Mouse (Mus musculus) stomach, embryonic 16.5 days (tissue): ENCODE data around the gene Rbp3. TPM values are rescaled to one million over a fixed set of nuclear protein-coding genes. Genes with fewer than 3 reads are reported as not detected.

ENCODE experiments used
- ATAC-seq: fragments of 200-750 bp; cut with Nextera tagmentation; 2 replicates; pipeline ENCODE4 v1.8.0; 2017; ENCODE audit warnings: moderate number of reproducible peaks, moderate TSS enrichment; ENCODE audit not compliant: insufficient read depth, low FRiP score
- H3K27ac ChIP-seq: fragments of 300-500 bp; sonication (generic); 2 replicates; pipeline ENCODE4 v1.5.1; 2014; ENCODE audit warnings: low read length
- H3K27me3 ChIP-seq: fragments of 300-500 bp; sonication (generic); 2 replicates; pipeline ENCODE4 v1.6.1; 2014; ENCODE audit warnings: low read length, control low read depth, mixed read lengths; ENCODE audit not compliant: control insufficient read depth, insufficient read depth
- H3K36me3 ChIP-seq: fragments of 300-500 bp; sonication (generic); 2 replicates; pipeline ENCODE4 v1.6.1; 2014; ENCODE audit warnings: low read length; ENCODE audit not compliant: control insufficient read depth, insufficient read depth
- H3K4me1 ChIP-seq: fragments of 300-500 bp; sonication (generic); 2 replicates; pipeline ENCODE4 v1.6.1; 2014; ENCODE audit warnings: low read length, control low read depth, mixed read lengths; ENCODE audit not compliant: control insufficient read depth, insufficient read depth
- H3K4me2 ChIP-seq: fragments of 300-500 bp; sonication (generic); 2 replicates; pipeline ENCODE4 v1.6.1; 2014; ENCODE audit warnings: low read depth, low read length, mixed read lengths
- H3K4me3 ChIP-seq: fragments of 300-500 bp; sonication (generic); replicated peaks from 2 replicates; pipeline ENCODE4 v1.5.1; 2014; ENCODE audit warnings: mild to moderate bottlenecking, low read length
- H3K9ac ChIP-seq: fragments of 300-500 bp; sonication (generic); 2 replicates; pipeline ENCODE4 v1.6.1; 2014; ENCODE audit warnings: low read length
- H3K9me3 ChIP-seq: fragments of 300-500 bp; sonication (generic); replicated peaks from 2 replicates; pipeline ENCODE4 v1.6.1; 2016; ENCODE audit warnings: low read length, control low read depth; ENCODE audit not compliant: control insufficient read depth
- WGBS: fragments of 180-500 bp; shearing (Covaris S2); extraction: QIAGEN DNeasy Blood & Tissue Kit; methylation state at CpG from one replicate; pipeline ENCODE4 v1.1.7; 2014; 5-methylcytosine and 5-hydroxymethylcytosine counted together
- polyA plus RNA-seq: library from polyadenylated mRNA; unstranded; fragments of >200 nt; fragmentation: Nextera tagmentation; extraction: Ambion mirVana; gene quantifications from 2 replicates; pipeline ENCODE4 v1.2.1, GENCODE M21; 2015

Rbp3 gene
- polyA plus RNA-seq, 1 experiment from 2014 or later: not detected

GRCm38 (mm10) chr14:33932935-33933703 is 20.7 kb upstream of the Rbp3 start:
- no peak overlapping the region for H3K27ac ChIP-seq
- H3K4me3 ChIP-seq: no peak overlapping the region
- 58% methylated on average over 10 of the region's 10 CpGs for WGBS
- H3K4me2 ChIP-seq: no peak overlapping the region
- no peaks in the 10 kb centered on the region for H3K9me3 ChIP-seq
- ATAC-seq: no peak
- no peaks in the 10 kb centered on the region for H3K36me3 ChIP-seq
- H3K4me1 ChIP-seq: no peaks in the 10 kb centered on the region
- H3K9ac ChIP-seq: no peak overlapping the region
- peaks cover 11% of the 10 kb centered on the region for H3K27me3 ChIP-seq

- Histone ChIP-seq H3K4me1 (no peaks in the 10 kb centered on the region), H3K27me3 (peaks cover 11% of the 10 kb centered on the region), H3K9ac (no peak overlapping the region), H3K9me3 (no peaks in the 10 kb centered on the region), H3K4me2 (no peak overlapping the region), H3K4me3 (no peak overlapping the region), H3K27ac (no peak overlapping the region), H3K36me3 (no peaks in the 10 kb centered on the region)
- WGBS: 43% methylated on average over 5 of the region's 5 CpGs
- ATAC-seq: no peak
Observed at GRCm38 (mm10) chr14:33933778-33934317, 20.0 kb upstream of the Rbp3 start.

GRCm38 (mm10) chr14:33939117-33939516 is 14.7 kb upstream of the Rbp3 start:
- Histone ChIP-seq H3K9me3 (no peaks in the 10 kb centered on the region), H3K36me3 (no peaks in the 10 kb centered on the region), H3K4me3 (no peak overlapping the region), H3K9ac (no peak overlapping the region; the same call in 1 of the 2 replicates), H3K27ac (no peak overlapping the region), H3K4me1 (no peaks in the 10 kb centered on the region), H3K4me2 (peak overlapping the region; percentile 1; the same call in 1 of the 2 replicates), H3K27me3 (no peaks in the 10 kb centered on the region)
- 27% methylated on average over 9 of the region's 9 CpGs for WGBS
- 0 out of 2 replicates have a peak, but pooled peaks have one; percentile 21 for ATAC-seq

GRCm38 (mm10) chr14:33940739-33941138 is 13.1 kb upstream of the Rbp3 start, which contains the start of gene Gdf2:
TSS of gene Gdf2 (plus strand) at chr14:33941039.
- Histone ChIP-seq H3K36me3 (no peaks in the 10 kb centered on the region), H3K4me3 (no peak within 1 kb of the TSS), H3K27me3 (no peaks in the 10 kb centered on the region; the same call in 1 of the 2 replicates), H3K27ac (no peak within 1 kb of the TSS), H3K9ac (no peak within 1 kb of the TSS), H3K9me3 (no peaks in the 10 kb centered on the region), H3K4me1 (no peaks in the 10 kb centered on the region), H3K4me2 (no peak within 1 kb of the TSS)
- 51% methylated on average over 8 of the region's 8 CpGs for WGBS
- no peak for ATAC-seq

- no peak overlapping the region for H3K27ac ChIP-seq
- no peak for ATAC-seq
- no peak overlapping the region for H3K4me3 ChIP-seq
- H3K36me3 ChIP-seq: no peaks in the 10 kb centered on the region
- no peak overlapping the region for H3K9ac ChIP-seq
- WGBS: 71% methylated on average over 5 of the region's 5 CpGs
- no peaks in the 10 kb centered on the region for H3K9me3 ChIP-seq
- H3K4me2 ChIP-seq: no peak overlapping the region
- no peaks in the 10 kb centered on the region for H3K4me1 ChIP-seq
- no peaks in the 10 kb centered on the region; the same call in 1 of the 2 replicates for H3K27me3 ChIP-seq
Observed at GRCm38 (mm10) chr14:33942222-33942621, 11.6 kb upstream of the Rbp3 start.

GRCm38 (mm10) chr14:33946125-33946524 is 7.7 kb upstream of the Rbp3 start:
- 68% methylated on average over 6 of the region's 6 CpGs for whole genome bisulfite sequencing

GRCm38 (mm10) chr14:33952233-33952981 is 1.4 kb upstream of the Rbp3 start:
- no peak overlapping the region for H3K4me3 ChIP-seq
- H3K9ac ChIP-seq: no peak overlapping the region
- no peaks in the 10 kb centered on the region for H3K36me3 ChIP-seq
- WGBS: 44% methylated on average over 6 of the region's 6 CpGs
- H3K9me3 ChIP-seq: no peaks in the 10 kb centered on the region
- no peak for ATAC-seq
- H3K4me2 ChIP-seq: no peak overlapping the region
- no peaks in the 10 kb centered on the region for H3K27me3 ChIP-seq
- H3K4me1 ChIP-seq: no peaks in the 10 kb centered on the region
- no peak overlapping the region for H3K27ac ChIP-seq

More at GRCm38 (mm10) chr14:33946125-33946524, 7.7 kb upstream of the Rbp3 start:
- Histone ChIP-seq H3K27ac (no peak overlapping the region), H3K27me3 (no peaks in the 10 kb centered on the region; the same call in 1 of the 2 replicates), H3K4me3 (no peak overlapping the region), H3K4me2 (no peak overlapping the region), H3K9me3 (no peaks in the 10 kb centered on the region), H3K36me3 (no peaks in the 10 kb centered on the region), H3K4me1 (no peaks in the 10 kb centered on the region), H3K9ac (no peak overlapping the region)
- ATAC-seq: no peak

- Histone ChIP-seq H3K9ac (no peak overlapping the region), H3K36me3 (no peaks in the 10 kb centered on the region), H3K4me1 (no peaks in the 10 kb centered on the region), H3K27me3 (no peaks in the 10 kb centered on the region), H3K4me2 (no peak overlapping the region), H3K9me3 (no peaks in the 10 kb centered on the region), H3K4me3 (no peak overlapping the region), H3K27ac (no peak overlapping the region)
- 69% methylated on average over 13 of the region's 13 CpGs for WGBS
- ATAC-seq: no peak
Observed at GRCm38 (mm10) chr14:33956055-33956454, 2.3 kb downstream of the Rbp3 start.

- H3K4me1 ChIP-seq: no peaks in the 10 kb centered on the region
- 84% methylated on average over 4 of the region's 4 CpGs for WGBS
- no peak overlapping the region for H3K27ac ChIP-seq
- no peak overlapping the region for H3K4me2 ChIP-seq
- no peak overlapping the region for H3K4me3 ChIP-seq
- H3K9me3 ChIP-seq: no peaks in the 10 kb centered on the region
- H3K9ac ChIP-seq: no peak overlapping the region
- no peaks in the 10 kb centered on the region for H3K36me3 ChIP-seq
- no peaks in the 10 kb centered on the region for H3K27me3 ChIP-seq
- ATAC-seq: no peak
Observed at GRCm38 (mm10) chr14:33958186-33958585, 4.4 kb downstream of the Rbp3 start.
